Mouse (Mus musculus): Measurements from ENCODE around the gene Unc13d.

The Unc13d gene

DNA sequence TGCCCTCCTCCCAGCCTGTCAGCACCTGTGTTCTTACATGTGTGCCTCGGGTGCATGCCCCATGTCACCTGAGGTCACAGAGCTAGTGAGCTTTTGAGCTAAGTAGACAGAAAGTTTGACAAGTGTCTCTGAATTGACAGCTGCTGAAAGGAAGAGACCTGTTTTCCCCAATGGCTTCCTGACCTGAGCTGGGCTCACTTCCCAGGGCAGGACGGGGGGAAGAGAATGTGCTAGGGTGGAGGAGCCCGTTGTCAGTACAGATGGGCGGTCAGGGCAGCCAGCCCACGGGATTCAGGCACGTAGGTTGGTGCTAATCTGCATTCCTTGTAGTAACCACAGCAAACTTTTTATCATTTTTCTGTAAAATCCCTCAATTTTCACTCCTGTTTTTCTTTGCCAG is 37.2 kb downstream of the Unc13d start:
- peaks cover 73% of the 10 kb centered on the region for H3K36me3 ChIP-seq (ENCODE audit: insufficient read depth, low read length)
- no peaks in the 10 kb centered on the region for H3K27me3 ChIP-seq (ENCODE audit: insufficient read depth, low read length)
- TF ChIP-seq POU5F1 (IDR thresholded peaks at IDR 0.05; ENCODE audit: borderline replicate concordance, low read length) (no peak), CTCF (conservative IDR thresholded peaks at IDR 0.05; ENCODE audit: low read length) (no peak), NANOG (IDR thresholded peaks at IDR 0.05; ENCODE audit: borderline replicate concordance, low read length) (no peak)
- no peaks in the 10 kb centered on the region for H3K9me3 ChIP-seq (ENCODE audit: low read length)
- no peak overlapping the region for H3K4me3 ChIP-seq (replicated peaks; ENCODE audit: low read length)
- H3K4me1 ChIP-seq (replicated peaks; ENCODE audit: low read depth, low read length) = peaks cover 50% of the 10 kb centered on the region

DNA sequence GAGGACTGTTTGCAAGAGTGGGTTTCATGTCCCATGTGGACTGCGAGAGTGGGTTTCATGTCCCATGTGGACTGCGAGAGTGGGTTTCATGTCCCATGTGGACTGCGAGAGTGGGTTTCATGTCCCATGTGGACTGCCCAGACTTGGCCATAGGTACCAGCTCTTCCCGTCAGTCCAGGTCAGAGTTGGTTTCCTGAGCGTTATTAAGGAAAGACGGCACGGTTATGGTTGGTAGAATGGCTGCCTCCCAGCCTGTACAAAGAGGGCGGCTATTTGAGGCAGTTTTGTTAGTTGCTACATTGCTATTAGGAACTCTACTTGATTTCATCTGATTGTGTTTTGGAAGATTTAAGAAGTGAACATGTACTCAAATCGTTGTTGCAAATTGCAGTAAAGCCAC is 39.9 kb downstream of the Unc13d start:
- H3K36me3 ChIP-seq (ENCODE audit: insufficient read depth, low read length) = peaks cover 80% of the 10 kb centered on the region
- H3K4me3 ChIP-seq (replicated peaks; ENCODE audit: low read length) = no peak overlapping the region
- TF ChIP-seq NANOG (IDR thresholded peaks at IDR 0.05; ENCODE audit: borderline replicate concordance, low read length) = no peak
- TF ChIP-seq CTCF (conservative IDR thresholded peaks at IDR 0.05; ENCODE audit: low read length) = no peak
- TF ChIP-seq POU5F1 (IDR thresholded peaks at IDR 0.05; ENCODE audit: borderline replicate concordance, low read length) = no peak
- peaks cover 9% of the 10 kb centered on the region for H3K9me3 ChIP-seq (ENCODE audit: low read length)
- peaks cover 48% of the 10 kb centered on the region for H3K4me1 ChIP-seq (replicated peaks; ENCODE audit: low read depth, low read length)
- H3K27me3 ChIP-seq (ENCODE audit: insufficient read depth, low read length) = no peaks in the 10 kb centered on the region

DNA sequence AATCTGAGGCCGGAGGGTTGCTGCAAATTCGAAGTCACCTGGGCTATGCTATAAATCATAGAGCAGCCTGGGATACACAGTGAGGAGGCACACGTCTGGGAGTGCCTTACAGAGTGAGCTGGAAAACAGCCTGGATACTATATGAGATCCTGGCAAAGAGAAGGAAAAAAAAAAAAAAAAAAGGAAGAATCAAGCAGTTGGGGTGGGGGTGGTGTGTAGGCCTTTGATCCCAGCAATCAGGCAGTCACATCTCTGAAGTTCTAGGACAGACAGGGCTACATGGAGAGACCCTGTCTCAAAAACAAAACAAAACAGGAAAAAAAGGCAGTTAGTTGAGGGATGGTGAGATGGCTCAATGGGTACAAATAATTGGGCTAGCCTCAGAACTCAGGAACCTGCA is 41.1 kb downstream of the Unc13d start:
- peaks cover 9% of the 10 kb centered on the region for H3K9me3 ChIP-seq (ENCODE audit: low read length)
- no peaks in the 10 kb centered on the region for H3K27me3 ChIP-seq (ENCODE audit: insufficient read depth, low read length)
- H3K36me3 ChIP-seq (ENCODE audit: insufficient read depth, low read length) = peaks cover 83% of the 10 kb centered on the region
- H3K4me1 ChIP-seq (replicated peaks; ENCODE audit: low read depth, low read length) = peaks cover 53% of the 10 kb centered on the region
- no peak overlapping the region for H3K4me3 ChIP-seq (replicated peaks; ENCODE audit: low read length)
- TF ChIP-seq CTCF (conservative IDR thresholded peaks at IDR 0.05; ENCODE audit: low read length) (no peak), POU5F1 (IDR thresholded peaks at IDR 0.05; ENCODE audit: borderline replicate concordance, low read length) (no peak), NANOG (IDR thresholded peaks at IDR 0.05; ENCODE audit: borderline replicate concordance, low read length) (no peak)

DNA sequence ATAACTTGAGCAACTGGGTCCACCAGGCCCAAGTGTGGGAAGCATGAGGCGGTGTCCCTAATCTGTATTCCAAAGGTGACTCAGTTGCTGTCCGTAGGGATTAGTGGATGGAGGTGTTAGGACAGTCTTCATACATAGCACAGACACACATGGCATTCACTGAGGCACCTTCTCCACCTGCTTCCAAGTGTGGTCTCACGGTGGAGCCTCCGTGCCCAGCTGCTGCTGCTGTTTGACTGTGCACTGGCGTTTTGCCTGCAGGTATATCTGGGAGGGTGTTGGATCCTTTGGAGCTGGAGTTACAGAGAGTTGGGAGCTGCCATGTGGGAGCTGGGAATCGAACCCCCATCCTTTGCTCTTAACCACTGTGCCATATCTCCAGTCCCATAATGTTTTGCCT is 43.2 kb downstream of the Unc13d start:
- Histone ChIP-seq H3K27me3 (ENCODE audit: insufficient read depth, low read length) (no peaks in the 10 kb centered on the region), H3K4me1 (replicated peaks; ENCODE audit: low read depth, low read length) (peaks cover 56% of the 10 kb centered on the region), H3K36me3 (ENCODE audit: insufficient read depth, low read length) (peaks cover 68% of the 10 kb centered on the region), H3K9me3 (ENCODE audit: low read length) (peaks cover 9% of the 10 kb centered on the region), H3K4me3 (replicated peaks; ENCODE audit: low read length) (no peak overlapping the region)
- TF ChIP-seq CTCF (conservative IDR thresholded peaks at IDR 0.05; ENCODE audit: low read length) = no peak
- TF ChIP-seq POU5F1 (IDR thresholded peaks at IDR 0.05; ENCODE audit: borderline replicate concordance, low read length) = no peak
- TF ChIP-seq NANOG (IDR thresholded peaks at IDR 0.05; ENCODE audit: borderline replicate concordance, low read length) = no peak

DNA sequence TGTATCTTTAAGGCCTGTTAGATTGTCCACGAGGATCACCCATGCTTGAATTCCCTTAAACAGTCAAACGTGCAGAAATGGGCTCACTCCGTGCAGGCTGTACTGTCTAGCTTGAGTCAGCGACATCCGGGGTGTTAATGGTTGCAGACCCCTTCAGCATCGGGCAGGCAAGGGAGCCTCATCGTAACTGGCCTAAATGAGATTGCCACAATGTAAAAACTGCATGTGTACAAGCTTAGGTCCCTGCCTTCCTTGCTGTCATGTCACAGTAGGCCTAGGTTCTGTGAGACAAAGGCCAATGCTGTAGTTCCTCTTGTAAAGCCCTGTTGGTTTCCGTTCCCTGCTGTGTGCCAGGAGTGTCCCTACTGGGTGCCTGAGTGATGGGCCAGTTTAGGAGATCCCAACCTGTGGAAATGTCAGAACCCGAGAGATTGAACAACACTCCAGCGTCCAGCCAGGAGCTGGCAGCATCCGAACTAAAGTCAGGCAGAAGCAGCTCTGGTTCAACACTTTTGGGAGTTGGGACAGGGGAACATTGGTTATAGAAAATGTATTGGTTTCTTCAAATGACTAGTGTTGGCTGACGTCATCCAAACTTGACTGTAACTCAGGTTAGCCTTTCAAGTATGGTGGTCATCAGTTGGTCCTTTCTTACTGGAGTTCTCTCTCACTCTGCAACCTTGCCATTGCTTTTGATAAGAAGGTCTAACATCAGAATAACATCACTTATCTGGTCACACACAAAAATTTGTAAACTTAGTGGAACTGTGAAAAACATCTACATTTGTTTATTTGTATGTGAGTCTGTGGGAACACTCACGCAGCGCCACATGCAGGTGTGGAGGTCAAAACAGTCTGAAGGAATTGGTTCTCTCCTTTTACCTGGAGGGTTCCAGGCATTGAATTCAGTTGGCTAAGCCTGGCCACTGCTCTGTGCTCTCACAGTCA is 46.6 kb downstream of the Unc13d start:
- H3K4me3 ChIP-seq (replicated peaks; ENCODE audit: low read length) = peak overlapping the region; percentile 90

DNA sequence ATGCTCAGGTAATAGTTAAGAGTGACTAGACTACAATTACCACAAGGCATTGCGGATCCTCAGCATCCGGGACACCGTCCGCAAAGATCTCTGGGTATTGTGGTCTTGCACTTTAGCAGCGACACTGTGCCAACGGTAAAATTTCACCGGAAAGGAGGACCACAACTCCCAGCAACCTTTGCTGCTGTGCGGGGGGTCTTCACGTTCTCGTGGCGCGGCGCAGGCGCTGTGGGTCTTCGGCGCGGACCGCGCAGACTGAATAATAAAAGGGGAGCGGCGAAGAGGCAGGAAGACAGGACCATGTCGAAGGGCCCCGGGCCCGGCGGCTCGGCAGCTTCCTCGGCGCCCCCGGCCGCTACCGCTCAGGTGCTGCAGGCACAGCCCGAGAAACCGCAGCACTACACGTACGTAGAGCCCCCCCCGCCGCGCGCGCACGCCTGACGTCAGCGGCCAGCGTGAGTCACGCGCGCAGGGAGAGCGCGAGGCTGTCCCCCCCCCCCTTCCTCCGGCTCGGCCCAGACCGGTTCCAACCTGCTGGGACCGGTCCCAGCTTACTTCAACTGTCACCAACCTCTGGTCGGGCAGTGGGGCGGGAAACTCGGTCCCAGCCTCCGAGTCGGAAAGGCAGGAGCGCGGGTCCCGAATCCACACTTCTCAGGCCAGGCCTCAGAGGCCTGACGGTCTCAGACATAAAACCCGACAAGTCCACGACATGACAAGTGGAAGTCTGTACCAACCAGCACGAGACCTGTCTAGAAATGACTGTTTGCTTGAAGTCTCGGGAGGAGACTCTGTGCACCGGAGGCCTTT is 47.5 kb downstream of the Unc13d start, which contains the start of gene Unk:
Gene Unk, plus strand, starts transcription at position 235 of the 810 bp plus-strand sequence.
- Histone ChIP-seq H3K4me3 (replicated peaks; ENCODE audit: low read length) (peak within 1 kb of the TSS; percentile 90), H3K4me1 (replicated peaks; ENCODE audit: low read depth, low read length) (peaks cover 53% of the 10 kb centered on the region), H3K27me3 (ENCODE audit: insufficient read depth, low read length) (no peaks in the 10 kb centered on the region), H3K36me3 (ENCODE audit: insufficient read depth, low read length) (peaks cover 34% of the 10 kb centered on the region), H3K9me3 (ENCODE audit: low read length) (peaks cover 9% of the 10 kb centered on the region)
- TF ChIP-seq POU5F1 (IDR thresholded peaks at IDR 0.05; ENCODE audit: borderline replicate concordance, low read length) = no peak
- TF ChIP-seq CTCF (conservative IDR thresholded peaks at IDR 0.05; ENCODE audit: low read length) = no peak
- no peak for TF ChIP-seq NANOG (IDR thresholded peaks at IDR 0.05; ENCODE audit: borderline replicate concordance, low read length)

More for the DNA sequence above, 46.6 kb downstream of the Unc13d start:
- H3K36me3 ChIP-seq (ENCODE audit: insufficient read depth, low read length) = peaks cover 36% of the 10 kb centered on the region
- TF ChIP-seq NANOG (IDR thresholded peaks at IDR 0.05; ENCODE audit: borderline replicate concordance, low read length) = no peak
- TF ChIP-seq CTCF (conservative IDR thresholded peaks at IDR 0.05; ENCODE audit: low read length) = no peak
- TF ChIP-seq POU5F1 (IDR thresholded peaks at IDR 0.05; ENCODE audit: borderline replicate concordance, low read length) = no peak
- peaks cover 55% of the 10 kb centered on the region for H3K4me1 ChIP-seq (replicated peaks; ENCODE audit: low read depth, low read length)
- peaks cover 9% of the 10 kb centered on the region for H3K9me3 ChIP-seq (ENCODE audit: low read length)
- no peaks in the 10 kb centered on the region for H3K27me3 ChIP-seq (ENCODE audit: insufficient read depth, low read length)

DNA sequence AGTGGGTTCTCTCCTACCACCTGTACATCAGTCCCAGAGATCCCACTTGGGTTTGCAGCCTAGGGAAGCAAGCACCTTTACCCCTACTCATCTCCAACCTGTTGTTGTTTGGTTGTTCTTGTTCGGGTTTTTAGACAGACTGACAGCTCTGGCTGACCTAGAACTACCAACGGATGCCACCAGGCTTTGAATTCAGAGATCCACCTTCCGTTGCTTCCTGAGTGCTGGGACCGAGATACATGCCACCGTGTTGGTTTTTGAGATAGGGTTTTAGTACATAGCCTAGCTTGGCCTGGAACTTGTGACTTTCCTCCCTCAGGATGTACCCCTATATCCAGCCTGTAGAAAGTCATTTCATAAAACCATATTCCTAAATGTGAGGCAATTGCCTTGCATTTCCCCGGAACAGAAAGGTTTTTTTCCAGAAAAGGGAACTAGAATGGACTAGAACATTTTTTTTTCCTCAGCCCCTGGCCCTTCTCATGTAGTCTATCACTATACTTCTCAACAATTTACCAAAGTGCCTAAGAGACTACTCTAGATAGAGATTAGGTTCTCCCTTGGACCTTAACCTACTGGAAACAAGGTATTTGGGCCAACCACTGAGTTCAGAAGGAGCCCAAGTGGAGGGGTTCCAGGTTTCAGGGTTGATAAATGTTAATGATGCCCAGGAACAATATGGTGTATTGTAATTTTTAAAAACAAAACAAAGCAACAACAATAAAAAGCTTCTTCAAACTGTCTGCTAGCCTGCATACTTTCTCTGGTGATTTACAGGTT is 48.5 kb downstream of the Unc13d start:
- no peaks in the 10 kb centered on the region for H3K27me3 ChIP-seq (ENCODE audit: insufficient read depth, low read length)
- H3K9me3 ChIP-seq (ENCODE audit: low read length) = peaks cover 5% of the 10 kb centered on the region
- TF ChIP-seq POU5F1 (IDR thresholded peaks at IDR 0.05; ENCODE audit: borderline replicate concordance, low read length) (no peak), NANOG (IDR thresholded peaks at IDR 0.05; ENCODE audit: borderline replicate concordance, low read length) (no peak), CTCF (conservative IDR thresholded peaks at IDR 0.05; ENCODE audit: low read length) (no peak)
- H3K4me3 ChIP-seq (replicated peaks; ENCODE audit: low read length) = peak overlapping the region; percentile 90
- peaks cover 26% of the 10 kb centered on the region for H3K36me3 ChIP-seq (ENCODE audit: insufficient read depth, low read length)
- H3K4me1 ChIP-seq (replicated peaks; ENCODE audit: low read depth, low read length) = peaks cover 53% of the 10 kb centered on the region

All from E14TG2a.4 (cell line).